20 mouse cellular contexts compared by ENCODE assay signal in the genomic region with DNA sequence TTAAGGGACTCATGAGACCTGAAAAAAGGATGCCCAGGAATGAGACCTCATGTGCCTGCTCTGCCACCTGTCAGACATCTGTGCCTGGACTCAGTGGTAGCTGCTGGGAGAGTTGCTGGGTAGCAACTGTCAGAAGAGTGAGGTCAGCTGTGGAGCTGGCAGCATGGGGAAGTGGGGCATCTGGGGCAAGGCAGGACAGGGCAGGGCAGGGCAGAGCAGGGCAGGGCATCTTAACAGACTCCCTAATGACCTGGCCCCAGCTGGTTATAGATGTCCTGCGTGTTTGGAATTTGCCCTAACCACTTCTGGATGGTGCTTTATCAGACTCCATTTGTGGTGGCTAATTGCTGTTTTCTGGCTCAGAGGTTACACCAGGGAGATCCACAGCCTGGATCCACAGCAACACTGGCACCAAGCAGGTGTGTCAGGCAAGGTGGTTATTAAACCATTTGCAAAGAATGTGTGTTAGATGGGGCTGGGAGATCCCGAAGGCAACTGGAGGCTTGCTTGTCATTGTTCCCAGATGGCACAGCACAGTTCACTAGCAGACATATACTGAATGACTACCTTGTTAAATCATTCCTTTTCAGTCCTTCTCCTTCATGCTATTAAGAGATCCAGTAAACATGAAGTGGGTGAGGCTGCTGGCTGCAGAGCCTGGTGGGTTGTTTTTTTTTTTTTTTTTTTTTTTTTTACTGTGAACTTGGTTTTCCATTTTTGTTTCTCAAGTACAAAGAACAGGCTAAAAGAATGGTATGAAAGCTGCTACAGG. TPM values are rescaled to one million over a fixed set of nuclear protein-coding genes. Genes with fewer than 3 reads are reported as not detected.
DNase-seq lines count a peak whose midpoint lies in the region; ATAC-seq and TF ChIP-seq lines count a peak whose summit lies in the region.
"Had no signal": no experiment of that assay in that cellular context is flagged by ENCODE, and none has a peak within 500 bp of the region (broad histone marks: within the 10 kb centered on the region; RNA-seq: fewer than 3 reads in every experiment).

No protein-coding gene starts in this region.

- intact Hi-C loops in left cerebral cortex, adult 2 months (cut with DNase I): loop anchor here (2.0 kb wide), 1 partner anchor 17 kb away; no protein-coding TSS in a partner anchor

- 26% methylated on average over 2 of the region's 2 CpGs for WGBS in small intestine, adult 2 months
- WGBS in forebrain, embryonic 10.5 days: 77% methylated on average over 2 of the region's 2 CpGs

- no peak for TF ChIP-seq CTCF in left cerebral cortex, adult 2 months (IDR thresholded peaks at IDR 0.05)
- no peak for TF ChIP-seq CTCF in small intestine, adult 2 months (IDR thresholded peaks at IDR 0.05; ENCODE audit: extremely low read depth, insufficient read length, insufficient replicate concordance, low read depth, low read length)

- H3K9me3 ChIP-seq in forebrain, embryonic 10.5 days: no peaks in the 10 kb centered on the region
- H3K9me3 ChIP-seq: hindbrain, embryonic 13.5 days; limb, embryonic 13.5 days; neural tube, embryonic 12.5 days had no signal

- no peaks in the 10 kb centered on the region for H3K27me3 ChIP-seq in small intestine, adult 2 months (ENCODE audit: control insufficient read depth, insufficient read depth, low read length)
- H3K27me3 ChIP-seq in forebrain, embryonic 10.5 days (ENCODE audit: poor library complexity, severe bottlenecking): no peaks in the 10 kb centered on the region
- H3K27me3 ChIP-seq: hindbrain, embryonic 13.5 days; limb, embryonic 13.5 days; neural tube, embryonic 12.5 days had no signal

- peak; percentile 89 for ATAC-seq in granulocyte monocyte progenitor cell, adult 5-6 weeks (replicated peaks; ENCODE audit: poor library complexity, severe bottlenecking)
- ATAC-seq: activated CD4-positive, CD25-positive, alpha-beta regulatory T cell, adult 4 months; CD4-positive, CD25-positive, alpha-beta regulatory T cell, adult 4 months; midbrain, embryonic 16.5 days had no signal

- H3K27ac ChIP-seq in left cerebral cortex, adult 2 months: peak overlapping the region; percentile 78
- H3K27ac ChIP-seq in small intestine, adult 2 months (ENCODE audit: insufficient read depth, low read depth, low read length): peak overlapping the region; percentile 50
- H3K27ac ChIP-seq in forebrain, embryonic 10.5 days: no peak overlapping the region
- H3K27ac ChIP-seq: hindbrain, embryonic 13.5 days; limb, embryonic 13.5 days; neural tube, embryonic 12.5 days had no signal

- H3K4me3 ChIP-seq in left cerebral cortex, adult 2 months: no peak overlapping the region
- no peak overlapping the region for H3K4me3 ChIP-seq in small intestine, adult 2 months (ENCODE audit: low read depth, low read length)
- no peak overlapping the region for H3K4me3 ChIP-seq in forebrain, embryonic 10.5 days
- H3K4me3 ChIP-seq: erythroblast, embryonic 14.5 days; hindbrain, embryonic 13.5 days; limb, embryonic 13.5 days; neural tube, embryonic 12.5 days had no signal

- no peaks in the 10 kb centered on the region for H3K36me3 ChIP-seq in small intestine, adult 2 months (ENCODE audit: control insufficient read depth, insufficient read depth, low read length)
- no peaks in the 10 kb centered on the region for H3K36me3 ChIP-seq in forebrain, embryonic 10.5 days (replicated peaks)
- H3K36me3 ChIP-seq: hindbrain, embryonic 13.5 days; limb, embryonic 13.5 days; neural tube, embryonic 12.5 days had no signal

- H3K4me1 ChIP-seq in small intestine, adult 2 months (ENCODE audit: control insufficient read depth, insufficient read depth, insufficient read length, low read length): peaks cover 25% of the 10 kb centered on the region
- peaks cover 5% of the 10 kb centered on the region for H3K4me1 ChIP-seq in forebrain, embryonic 10.5 days
- H3K4me1 ChIP-seq: hindbrain, embryonic 13.5 days; limb, embryonic 13.5 days; neural tube, embryonic 12.5 days had no signal

- no peak for TF ChIP-seq POLR2A in small intestine, adult 2 months (IDR thresholded peaks at IDR 0.05; ENCODE audit: low read depth, low read length)

- no peak for DNase-seq in left cerebral cortex, adult 2 months (ENCODE audit: extremely low spot score in 1 of 2, low spot score in 2 of 2)
- DNase-seq in left cerebral cortex, adult 11 months (ENCODE audit: low spot score): no peak
- DNase-seq in brain, adult 2 months (ENCODE audit: low read depth, low spot score): peak; percentile 53
- no peak for DNase-seq in urinary bladder, postnatal 10 days (ENCODE audit: low spot score)
- DNase-seq in forebrain, embryonic 10.5 days (ENCODE audit: extremely low spot score, low spot score): no peak
- DNase-seq: adrenal gland, postnatal 36 days; cerebellum, postnatal 36 days; kidney, adult 11 months; kidney, postnatal 10 days; layer of hippocampus, postnatal 36 days; right cerebral cortex, postnatal 4 days had no signal

RNA-seq across cellular contexts. Expression of gene Fth1, which starts 14.1 kb away (rescaled TPM):
- total RNA-seq in left cerebral cortex, adult 2 months (2021): 1,000 to 10,000 TPM; 2,213 to 2,341 TPM
- 806 and 810 TPM in 2 replicates for total RNA-seq in granulocyte monocyte progenitor cell, adult 5-6 weeks (2014; fragmentation: Nextera tagmentation)
- 350 and 359 TPM in 2 replicates for total RNA-seq in granulocyte monocyte progenitor cell, adult 5-6 weeks (2017)
- 9,432 and 18,582 TPM in 2 replicates for polyA plus RNA-seq in small intestine, adult 2 months (2012; rRNA removed)
- 1,226 and 1,339 TPM in 2 replicates for polyA plus RNA-seq in forebrain, embryonic 10.5 days (2016; fragmentation: Nextera tagmentation; extraction: Ambion mirVana)

RNA-seq across cellular contexts. Expression of gene Best1, which starts 35.2 kb away (rescaled TPM):
- under 1 TPM; 0.49 to 0.75 TPM for total RNA-seq in left cerebral cortex, adult 2 months (2021)
- not detected in 2 replicates for total RNA-seq in granulocyte monocyte progenitor cell, adult 5-6 weeks (2014; fragmentation: Nextera tagmentation)
- total RNA-seq in granulocyte monocyte progenitor cell, adult 5-6 weeks (2017): 0.09 TPM in 1 of 2 replicates, not detected in the other
- polyA plus RNA-seq in small intestine, adult 2 months (2012; rRNA removed): 0.09 and 0.18 TPM in 2 replicates
- 2.1 and 2.3 TPM in 2 replicates for polyA plus RNA-seq in forebrain, embryonic 10.5 days (2016; fragmentation: Nextera tagmentation; extraction: Ambion mirVana)
- polyA plus RNA-seq: activated CD4-positive, CD25-positive, alpha-beta regulatory T cell, adult 4 months; erythroblast, embryonic 14.5 days had no signal

RNA-seq across cellular contexts. Expression of gene Rab3il1, which starts 35.2 kb away (rescaled TPM):
- 1 to 10 TPM; 9.4 TPM for total RNA-seq in left cerebral cortex, adult 2 months (2021)
- 3.7 and 8.2 TPM in 2 replicates for total RNA-seq in granulocyte monocyte progenitor cell, adult 5-6 weeks (2014; fragmentation: Nextera tagmentation)
- 1.9 and 2.8 TPM in 2 replicates for total RNA-seq in granulocyte monocyte progenitor cell, adult 5-6 weeks (2017)
- polyA plus RNA-seq in small intestine, adult 2 months (2012; rRNA removed): 4.1 and 4.3 TPM in 2 replicates
- polyA plus RNA-seq in forebrain, embryonic 10.5 days (2016; fragmentation: Nextera tagmentation; extraction: Ambion mirVana): 39.3 and 39.8 TPM in 2 replicates
- polyA plus RNA-seq: CD4-positive, CD25-positive, alpha-beta regulatory T cell, adult 4 months had no signal
